Mouse (Mus musculus): ENCODE results near the gene St3gal3. TPM values are rescaled to one million over a fixed set of nuclear protein-coding genes. Genes with fewer than 3 reads are reported as not detected.

St3gal3 gene
- polyA plus RNA-seq, 1 experiment from 2014 or later, result 2.5 TPM

GRCm38 (mm10) chr4:117906196-117906595 is 228.5 kb downstream of the St3gal3 start:
- Histone ChIP-seq H3K4me3 (ENCODE audit: low read depth, low read length) (no peak overlapping the region), H3K9ac (ENCODE audit: low read depth, low read length) (no peak overlapping the region), H3K27me3 (ENCODE audit: control insufficient read depth, insufficient read depth, low read depth, low read length) (no peaks in the 10 kb centered on the region), H3K4me1 (ENCODE audit: control insufficient read depth, low read depth, low read length) (no peaks in the 10 kb centered on the region), H3K27ac (ENCODE audit: low read length) (no peak overlapping the region), H3K4me2 (ENCODE audit: low read depth, low read length) (no peak overlapping the region), H3K9me3 (replicated peaks; ENCODE audit: control insufficient read depth, low read length) (no peaks in the 10 kb centered on the region), H3K36me3 (ENCODE audit: control insufficient read depth, insufficient read depth) (peaks cover 27% of the 10 kb centered on the region)
- no peak for ATAC-seq (ENCODE audit: low read depth)
- 79% methylated on average over 3 of the region's 3 CpGs for WGBS (ENCODE audit: insufficient replicate concordance)

DNA sequence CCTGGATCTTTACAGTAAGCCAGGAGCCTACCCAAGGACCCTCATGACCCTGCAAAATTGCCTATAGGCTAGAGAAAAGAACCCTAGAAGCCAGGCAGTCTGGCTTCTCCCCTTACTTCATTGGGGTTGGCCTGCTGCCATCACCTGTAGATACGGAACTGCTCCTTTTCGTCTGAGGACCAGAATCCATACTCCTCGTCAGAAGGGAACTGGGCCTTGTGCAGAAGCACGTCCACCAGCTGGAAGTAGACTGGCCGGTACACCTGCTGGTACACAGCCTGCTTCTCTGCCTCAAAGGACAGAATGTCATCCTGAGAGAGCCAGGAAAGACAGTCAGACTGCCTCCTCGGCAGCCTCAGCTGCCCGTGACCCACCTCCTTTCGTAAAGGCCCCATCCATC is 230.0 kb downstream of the St3gal3 start:
- H3K27ac ChIP-seq (ENCODE audit: low read length), result no peak overlapping the region
- H3K9ac ChIP-seq (ENCODE audit: low read depth, low read length), result no peak overlapping the region
- H3K36me3 ChIP-seq (ENCODE audit: control insufficient read depth, insufficient read depth), result peaks cover 33% of the 10 kb centered on the region
- no peak overlapping the region for H3K4me3 ChIP-seq (ENCODE audit: low read depth, low read length)
- ATAC-seq (ENCODE audit: low read depth), result no peak
- H3K4me2 ChIP-seq (ENCODE audit: low read depth, low read length), result no peak overlapping the region
- H3K27me3 ChIP-seq (ENCODE audit: control insufficient read depth, insufficient read depth, low read depth, low read length), result no peaks in the 10 kb centered on the region
- WGBS (ENCODE audit: insufficient replicate concordance), result 87% methylated on average over 8 of the region's 8 CpGs
- H3K9me3 ChIP-seq (replicated peaks; ENCODE audit: control insufficient read depth, low read length), result no peaks in the 10 kb centered on the region
- H3K4me1 ChIP-seq (ENCODE audit: control insufficient read depth, low read depth, low read length), result no peaks in the 10 kb centered on the region

DNA sequence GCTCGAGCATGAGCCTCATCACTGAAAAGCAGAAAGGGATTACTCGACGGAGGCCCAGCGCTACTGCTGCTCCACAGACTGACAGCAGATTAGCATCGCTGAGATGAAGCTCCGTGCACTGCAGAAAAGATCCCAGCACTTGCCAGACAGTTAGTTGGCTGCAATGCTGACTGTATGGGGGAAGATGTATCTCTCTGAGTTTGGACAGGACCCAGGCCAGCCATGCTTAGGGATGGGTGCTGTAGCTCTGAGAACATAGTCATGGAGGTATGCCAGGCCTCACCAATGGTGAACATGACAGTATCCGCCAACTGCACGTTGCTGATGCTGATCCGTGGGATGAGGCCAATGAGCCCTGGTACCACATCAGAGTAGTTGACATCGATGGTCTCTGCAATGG is 230.6 kb downstream of the St3gal3 start:
- Histone ChIP-seq H3K9me3 (replicated peaks; ENCODE audit: control insufficient read depth, low read length) (no peaks in the 10 kb centered on the region), H3K4me2 (ENCODE audit: low read depth, low read length) (no peak overlapping the region), H3K4me3 (ENCODE audit: low read depth, low read length) (no peak overlapping the region), H3K36me3 (ENCODE audit: control insufficient read depth, insufficient read depth) (peaks cover 38% of the 10 kb centered on the region), H3K4me1 (ENCODE audit: control insufficient read depth, low read depth, low read length) (no peaks in the 10 kb centered on the region), H3K9ac (ENCODE audit: low read depth, low read length) (no peak overlapping the region), H3K27ac (ENCODE audit: low read length) (no peak overlapping the region), H3K27me3 (ENCODE audit: control insufficient read depth, insufficient read depth, low read depth, low read length) (no peaks in the 10 kb centered on the region)
- no peak for ATAC-seq (ENCODE audit: low read depth)
- WGBS (ENCODE audit: insufficient replicate concordance), result 86% methylated on average over 10 of the region's 10 CpGs

DNA sequence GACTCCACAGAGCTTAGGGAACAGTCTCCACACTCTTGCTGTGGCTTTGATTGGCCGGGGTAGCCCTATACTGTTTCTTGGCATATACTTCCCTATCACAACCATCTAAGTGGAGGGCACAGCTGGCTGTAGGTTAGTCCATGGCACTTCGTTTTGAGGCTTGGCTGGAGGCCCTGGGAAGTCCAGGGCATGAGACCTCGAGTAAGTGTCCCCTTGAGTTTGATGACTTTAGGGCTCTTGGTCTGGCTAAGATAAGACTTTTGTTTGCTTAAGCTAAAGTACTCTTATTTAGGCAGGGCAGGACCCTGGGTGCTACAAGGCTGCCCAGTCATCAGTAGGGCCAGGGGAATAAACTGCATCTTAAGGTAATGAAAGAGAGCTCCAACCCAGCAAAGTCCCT is 236.6 kb downstream of the St3gal3 start:
- H3K27me3 ChIP-seq (ENCODE audit: control insufficient read depth, insufficient read depth, low read depth, low read length), result no peaks in the 10 kb centered on the region
- H3K9me3 ChIP-seq (replicated peaks; ENCODE audit: control insufficient read depth, low read length), result no peaks in the 10 kb centered on the region
- no peak for ATAC-seq (ENCODE audit: low read depth)
- H3K9ac ChIP-seq (ENCODE audit: low read depth, low read length), result no peak overlapping the region
- no peak overlapping the region for H3K4me3 ChIP-seq (ENCODE audit: low read depth, low read length)
- 66% methylated on average over 3 of the region's 3 CpGs for WGBS (ENCODE audit: insufficient replicate concordance)
- H3K27ac ChIP-seq (ENCODE audit: low read length), result no peak overlapping the region
- no peaks in the 10 kb centered on the region for H3K4me1 ChIP-seq (ENCODE audit: control insufficient read depth, low read depth, low read length)
- peaks cover 28% of the 10 kb centered on the region for H3K36me3 ChIP-seq (ENCODE audit: control insufficient read depth, insufficient read depth)
- no peak overlapping the region for H3K4me2 ChIP-seq (ENCODE audit: low read depth, low read length)

- H3K4me2 ChIP-seq (ENCODE audit: low read depth, low read length), result no peak overlapping the region
- H3K36me3 ChIP-seq (ENCODE audit: control insufficient read depth, insufficient read depth), result peaks cover 13% of the 10 kb centered on the region
- no peak overlapping the region for H3K27ac ChIP-seq (ENCODE audit: low read length)
- H3K27me3 ChIP-seq (ENCODE audit: control insufficient read depth, insufficient read depth, low read depth, low read length), result no peaks in the 10 kb centered on the region
- 82% methylated on average over 6 of the region's 6 CpGs for WGBS (ENCODE audit: insufficient replicate concordance)
- no peak overlapping the region for H3K4me3 ChIP-seq (ENCODE audit: low read depth, low read length)
- ATAC-seq (ENCODE audit: low read depth), result no peak
- H3K9me3 ChIP-seq (replicated peaks; ENCODE audit: control insufficient read depth, low read length), result no peaks in the 10 kb centered on the region
- peaks cover 7% of the 10 kb centered on the region for H3K4me1 ChIP-seq (ENCODE audit: control insufficient read depth, low read depth, low read length)
- no peak overlapping the region for H3K9ac ChIP-seq (ENCODE audit: low read depth, low read length)
Observed at GRCm38 (mm10) chr4:117896031-117896430, 238.7 kb downstream of the St3gal3 start.

GRCm38 (mm10) chr4:117895339-117895738 is 239.4 kb downstream of the St3gal3 start:
- WGBS (ENCODE audit: insufficient replicate concordance), result 72% methylated on average over 7 of the region's 7 CpGs
- H3K9me3 ChIP-seq (replicated peaks; ENCODE audit: control insufficient read depth, low read length), result no peaks in the 10 kb centered on the region
- H3K4me3 ChIP-seq (ENCODE audit: low read depth, low read length), result no peak overlapping the region

DNA sequence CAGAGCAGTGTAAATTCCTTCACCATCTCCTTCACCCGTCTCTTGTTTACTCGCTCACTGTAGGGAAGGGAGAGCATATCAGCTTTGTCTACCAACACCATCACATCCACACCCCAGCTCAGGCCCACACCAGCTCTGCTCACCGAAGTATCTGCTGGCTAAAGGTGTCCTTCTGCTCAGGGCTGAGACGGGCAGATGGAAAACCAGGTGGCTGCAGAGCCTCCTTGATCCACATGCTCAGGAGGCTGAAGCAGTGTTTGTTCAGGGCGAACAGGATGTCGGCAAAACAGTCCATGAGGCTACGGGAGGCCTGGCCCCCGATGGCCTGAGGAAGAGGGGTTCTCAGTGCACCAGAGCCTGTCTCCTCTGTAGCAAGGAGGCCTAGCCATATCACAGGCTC is 240.1 kb downstream of the St3gal3 start:
- H3K4me2 ChIP-seq (ENCODE audit: low read depth, low read length), result no peak overlapping the region
- peaks cover 10% of the 10 kb centered on the region for H3K4me1 ChIP-seq (ENCODE audit: control insufficient read depth, low read depth, low read length)
- ATAC-seq (ENCODE audit: low read depth), result no peak
- 81% methylated on average over 8 of the region's 8 CpGs for WGBS (ENCODE audit: insufficient replicate concordance)
- H3K36me3 ChIP-seq (ENCODE audit: control insufficient read depth, insufficient read depth), result peaks cover 4% of the 10 kb centered on the region
- H3K27ac ChIP-seq (ENCODE audit: low read length), result no peak overlapping the region
- H3K27me3 ChIP-seq (ENCODE audit: control insufficient read depth, insufficient read depth, low read depth, low read length), result no peaks in the 10 kb centered on the region
- H3K4me3 ChIP-seq (ENCODE audit: low read depth, low read length), result no peak overlapping the region
- no peak overlapping the region for H3K9ac ChIP-seq (ENCODE audit: low read depth, low read length)
- no peaks in the 10 kb centered on the region for H3K9me3 ChIP-seq (replicated peaks; ENCODE audit: control insufficient read depth, low read length)

More at GRCm38 (mm10) chr4:117895339-117895738, 239.4 kb downstream of the St3gal3 start:
- no peak overlapping the region for H3K27ac ChIP-seq (ENCODE audit: low read length)
- no peak overlapping the region for H3K4me2 ChIP-seq (ENCODE audit: low read depth, low read length)
- H3K4me1 ChIP-seq (ENCODE audit: control insufficient read depth, low read depth, low read length), result peaks cover 10% of the 10 kb centered on the region
- ATAC-seq (ENCODE audit: low read depth), result no peak
- H3K9ac ChIP-seq (ENCODE audit: low read depth, low read length), result no peak overlapping the region
- H3K36me3 ChIP-seq (ENCODE audit: control insufficient read depth, insufficient read depth), result peaks cover 10% of the 10 kb centered on the region
- H3K27me3 ChIP-seq (ENCODE audit: control insufficient read depth, insufficient read depth, low read depth, low read length), result no peaks in the 10 kb centered on the region

DNA sequence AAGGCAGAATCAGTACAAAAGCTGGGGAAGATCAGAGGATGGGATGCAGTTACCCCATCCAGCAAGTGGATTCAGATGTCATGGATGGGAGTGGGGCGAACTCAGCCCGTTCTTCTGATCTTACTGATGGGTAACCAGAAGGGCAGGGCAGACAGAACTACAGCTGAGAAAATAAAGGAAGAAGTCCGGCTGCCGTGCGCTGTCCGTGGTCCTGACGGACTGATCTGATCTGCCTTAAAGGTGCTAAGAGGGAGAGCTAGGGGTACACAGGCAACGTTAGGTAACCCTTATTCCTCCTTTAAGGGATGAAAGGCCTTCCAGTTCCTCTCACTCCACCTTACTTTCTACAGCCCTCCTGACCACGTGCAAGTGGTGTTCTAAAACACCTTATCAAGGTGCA is 241.3 kb downstream of the St3gal3 start:
- no peak overlapping the region for H3K4me2 ChIP-seq (ENCODE audit: low read depth, low read length)
- H3K36me3 ChIP-seq (ENCODE audit: control insufficient read depth, insufficient read depth), result no peaks in the 10 kb centered on the region; the same call in 1 of the 2 replicates
- no peaks in the 10 kb centered on the region for H3K27me3 ChIP-seq (ENCODE audit: control insufficient read depth, insufficient read depth, low read depth, low read length)
- 18% methylated on average over 9 of the region's 9 CpGs for WGBS (ENCODE audit: insufficient replicate concordance)
- no peaks in the 10 kb centered on the region for H3K9me3 ChIP-seq (replicated peaks; ENCODE audit: control insufficient read depth, low read length)
- no peak overlapping the region for H3K9ac ChIP-seq (ENCODE audit: low read depth, low read length)
- H3K4me1 ChIP-seq (ENCODE audit: control insufficient read depth, low read depth, low read length), result peaks cover 10% of the 10 kb centered on the region
- no peak for ATAC-seq (ENCODE audit: low read depth)
- H3K27ac ChIP-seq (ENCODE audit: low read length), result no peak overlapping the region
- no peak overlapping the region for H3K4me3 ChIP-seq (ENCODE audit: low read depth, low read length)

DNA sequence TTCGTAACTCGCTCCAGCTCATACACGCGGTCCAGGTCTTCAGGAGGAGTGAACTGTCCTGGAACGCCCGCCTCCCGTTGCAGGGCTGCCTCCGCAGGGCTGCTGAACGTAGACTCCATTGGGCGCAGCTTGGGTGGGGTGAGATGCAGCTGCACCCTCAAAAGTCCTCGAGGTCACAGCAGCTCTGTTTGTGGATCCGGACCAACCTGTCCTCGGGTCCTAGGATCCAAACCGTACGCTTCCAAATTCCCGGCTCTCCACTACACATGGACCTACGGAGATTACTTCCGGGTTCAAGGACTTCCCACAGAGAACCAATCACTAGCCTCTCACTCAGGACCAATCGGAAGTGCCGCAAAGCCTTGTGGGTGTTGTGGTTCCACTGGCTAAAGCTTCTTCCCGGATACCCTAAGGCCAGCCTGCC is 243.0 kb downstream of the St3gal3 start, which contains the start of gene Dph2:
Gene Dph2 (minus strand): TSS at position 295 of the 424 bp plus-strand sequence.
- H3K9me3 ChIP-seq (replicated peaks; ENCODE audit: control insufficient read depth, low read length), result no peaks in the 10 kb centered on the region
- no peaks in the 10 kb centered on the region for H3K27me3 ChIP-seq (ENCODE audit: control insufficient read depth, insufficient read depth, low read depth, low read length)
- H3K27ac ChIP-seq (ENCODE audit: low read length), result no peak within 1 kb of the TSS; the same call in 1 of the 2 replicates
- H3K4me3 ChIP-seq (ENCODE audit: low read depth, low read length), result peak within 1 kb of the TSS; percentile 83
- peak within 1 kb of the TSS; percentile 61 for H3K9ac ChIP-seq (ENCODE audit: low read depth, low read length)
- peak within 1 kb of the TSS; percentile 83 for H3K4me2 ChIP-seq (ENCODE audit: low read depth, low read length)
- H3K36me3 ChIP-seq (ENCODE audit: control insufficient read depth, insufficient read depth), result no peaks in the 10 kb centered on the region; the same call in 1 of the 2 replicates
- ATAC-seq (ENCODE audit: low read depth), result peak; percentile 78
- under 1% methylated on average over 21 of the region's 21 CpGs for WGBS (ENCODE audit: insufficient replicate concordance)
- H3K4me1 ChIP-seq (ENCODE audit: control insufficient read depth, low read depth, low read length), result peaks cover 14% of the 10 kb centered on the region
